Mouse (Mus musculus) thymus, adult 2 months (tissue): ENCODE results near the gene Hltf. TPM values are rescaled to one million over a fixed set of nuclear protein-coding genes. Genes with fewer than 3 reads are reported as not detected.
A peak's percentile ranks its signal among the peaks of the same experiment; 100 is the strongest.

Source experiments
- DNase-seq: peaks from one replicate; pipeline ENCODE4 v3.0.0; 2021
- H3K27ac ChIP-seq: fragments of 200-500 bp; 2 replicates; pipeline ENCODE4 v1.5.1; 2012; ENCODE audit warnings: low read length, control low read depth; ENCODE audit not compliant: control insufficient read depth, insufficient read depth
- H3K27me3 ChIP-seq: fragments of 200-500 bp; 2 replicates; pipeline ENCODE4 v1.6.1; 2012; ENCODE audit warnings: mild to moderate bottlenecking, low read length, moderate library complexity, mixed read lengths; ENCODE audit not compliant: control insufficient read depth, insufficient read depth
- H3K36me3 ChIP-seq: fragments of 200-500 bp; 2 replicates; pipeline ENCODE4 v1.6.1; 2012; ENCODE audit warnings: mild to moderate bottlenecking, low read length, moderate library complexity; ENCODE audit not compliant: control insufficient read depth, insufficient read depth
- H3K4me1 ChIP-seq: fragments of 200-500 bp; replicated peaks from 2 replicates; pipeline ENCODE4 v1.6.1; 2012; ENCODE audit warnings: low read length; ENCODE audit not compliant: control insufficient read depth, insufficient read depth
- H3K4me3 ChIP-seq: fragments of 200-500 bp; 2 replicates; pipeline ENCODE4 v1.5.1; 2012; ENCODE audit warnings: mild to moderate bottlenecking, low read length, control low read depth, moderate library complexity; ENCODE audit not compliant: control insufficient read depth, insufficient read depth
- CTCF ChIP-seq: fragments of 200-500 bp; IDR thresholded peaks from 2 replicates; pipeline ENCODE4 v1.5.1; 2012; ENCODE audit warnings: mild to moderate bottlenecking, control low read depth, low read length, moderate library complexity, borderline replicate concordance; ENCODE audit not compliant: control insufficient read depth, poor library complexity, insufficient read depth; ENCODE audit errors: extremely low read depth
- POLR2A ChIP-seq: fragments of 200-500 bp; IDR thresholded peaks from 2 replicates; pipeline ENCODE4 v1.6.1; 2012; ENCODE audit warnings: mild to moderate bottlenecking, low read length, control low read depth, moderate library complexity; ENCODE audit not compliant: control insufficient read depth, poor library complexity, insufficient read depth; ENCODE audit errors: extremely low read depth
- WGBS: fragments of 180-500 bp; shearing (Covaris S2); methylation state at CpG from one replicate; pipeline ENCODE4 v1.1.7; 2018; 5-methylcytosine and 5-hydroxymethylcytosine counted together
- polyA plus RNA-seq: library from polyadenylated mRNA; depleted of rRNA; stranded (reverse); fragments of >200 nt; gene quantifications from 2 replicates; pipeline ENCODE4 v1.2.3, GENCODE M21; 2012; rRNA removed

Gene Hltf
- polyA plus RNA-seq, 1 experiment = 8.2 TPM

DNA sequence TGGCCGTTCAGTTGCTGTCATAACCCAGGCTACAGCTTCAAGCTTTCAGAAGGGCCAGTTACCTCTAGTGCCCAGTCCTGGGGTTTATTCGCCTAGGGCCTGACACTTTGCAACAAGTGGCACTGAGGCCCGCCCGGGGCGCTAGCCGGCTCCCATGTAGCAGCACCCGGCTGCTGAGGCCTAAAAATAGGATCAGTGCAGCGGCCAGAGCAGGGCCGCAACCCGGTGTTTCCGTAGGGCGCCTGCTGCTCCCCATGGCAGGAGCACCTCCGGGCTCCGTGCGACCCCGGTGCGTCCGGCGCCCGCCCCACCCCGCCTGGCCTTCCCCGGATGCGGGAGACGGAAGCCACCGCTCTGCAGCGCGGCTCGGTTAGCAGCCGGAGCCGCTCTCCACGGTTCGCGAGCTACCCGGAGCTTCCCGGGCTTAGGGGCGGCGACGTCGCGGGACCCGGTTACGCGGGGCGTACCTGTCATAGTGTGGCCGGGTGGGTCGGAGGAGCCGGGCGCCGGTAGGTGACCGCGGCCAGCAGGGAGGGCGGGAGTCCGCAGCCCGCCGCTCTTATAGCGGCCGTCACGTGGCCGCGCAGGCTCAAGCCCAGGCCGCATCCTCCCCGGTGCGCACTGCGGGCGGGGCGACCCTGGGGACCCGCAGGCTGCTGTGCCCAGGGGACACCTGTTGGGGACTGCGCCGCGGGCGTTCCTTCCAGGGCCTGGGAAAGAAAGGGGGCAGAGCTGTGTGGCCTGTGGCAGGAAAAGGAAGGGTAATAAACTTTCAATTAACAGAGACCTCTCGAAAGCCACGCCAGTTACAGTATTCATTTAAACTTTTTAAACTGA, 97.1 kb downstream of the Hltf start, which contains the start of gene Gyg:
TSS of gene Gyg (minus strand) at position 787 of the 837 bp plus-strand sequence.
- peak; percentile 31; the same call in 1 of the 2 replicates for TF ChIP-seq POLR2A
- peak; percentile 52; the same call in 1 of the 2 replicates for TF ChIP-seq CTCF
- peak within 1 kb of the TSS; percentile 40 for H3K27ac ChIP-seq
- H3K4me3 ChIP-seq = peak within 1 kb of the TSS; percentile 82
- H3K27me3 ChIP-seq = no peaks in the 10 kb centered on the region
- H3K4me1 ChIP-seq = 0 out of 2 replicates have a peak, but pooled peaks cover 2% of the 10 kb centered on the region
- no peaks in the 10 kb centered on the region; the same call in none of the 2 replicates for H3K36me3 ChIP-seq
- peak; percentile 79 for DNase-seq
- WGBS = under 1% methylated on average over 73 of the region's 73 CpGs

DNA sequence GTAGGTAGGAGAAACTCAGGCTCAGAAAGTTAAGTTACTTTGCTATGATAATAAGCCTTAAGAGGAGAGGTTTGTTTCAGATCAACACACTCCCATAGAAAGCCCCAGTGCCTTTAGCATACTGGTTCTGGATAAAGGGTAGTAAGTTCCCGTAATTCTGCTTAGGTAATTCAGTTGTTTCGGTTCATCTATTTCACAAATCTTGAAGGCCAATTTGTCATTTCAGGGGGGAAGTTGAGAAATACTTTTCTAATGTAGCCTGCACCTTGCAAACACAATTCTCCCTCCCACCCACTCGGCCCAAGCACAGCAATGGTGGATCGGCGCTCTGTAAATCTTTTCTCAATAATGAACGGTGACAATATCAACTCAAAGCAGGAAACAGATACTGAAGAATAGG, 97.9 kb downstream of the Hltf start:
- DNase-seq = no peak
- H3K4me1 ChIP-seq = 0 out of 2 replicates have a peak, but pooled peaks cover 2% of the 10 kb centered on the region
- no peak overlapping the region for H3K4me3 ChIP-seq
- no peaks in the 10 kb centered on the region; the same call in 1 of the 2 replicates for H3K36me3 ChIP-seq
- no peak for TF ChIP-seq CTCF
- no peak for TF ChIP-seq POLR2A
- 42% methylated on average over 6 of the region's 6 CpGs for WGBS
- H3K27me3 ChIP-seq = no peaks in the 10 kb centered on the region
- no peak overlapping the region for H3K27ac ChIP-seq

DNA sequence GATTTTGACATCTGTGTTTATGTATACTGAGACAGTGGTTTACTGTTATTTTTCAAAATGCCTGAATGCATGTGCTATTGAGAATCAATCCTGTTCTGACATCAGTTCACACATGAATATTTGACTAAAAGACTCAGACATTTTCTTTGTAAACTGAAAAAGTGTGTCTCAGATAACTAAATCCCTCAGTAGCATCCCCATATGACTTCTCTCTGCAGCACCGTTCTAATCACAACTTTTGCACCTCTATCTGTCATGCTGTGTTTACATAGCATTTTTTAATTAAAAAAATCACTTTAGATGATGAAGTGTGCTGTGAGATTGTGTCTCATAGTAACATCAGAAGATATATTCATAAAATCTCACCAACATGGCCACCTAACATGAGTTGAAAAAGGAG, 109.9 kb downstream of the Hltf start:
- H3K36me3 ChIP-seq = no peaks in the 10 kb centered on the region
- 98% methylated on average over 1 of the region's 1 CpGs for WGBS
- no peak for DNase-seq

More for the DNA sequence above, 109.9 kb downstream of the Hltf start:
- no peak overlapping the region for H3K4me3 ChIP-seq
- H3K27ac ChIP-seq = no peak overlapping the region
- TF ChIP-seq POLR2A (no peak), CTCF (no peak)
- H3K4me1 ChIP-seq = no peaks in the 10 kb centered on the region
- H3K27me3 ChIP-seq = no peaks in the 10 kb centered on the region

Other genes starting within 250 kb of the Hltf start
- 3.4 and 3.9 TPM in 2 replicates for gene Cp, start 100.8 kb upstream of the Hltf start, polyA plus RNA-seq
- 41.6 and 48.4 TPM in 2 replicates for gene Hps3, start 22.5 kb upstream of the Hltf start, polyA plus RNA-seq
- gene Gyg, start 97.5 kb downstream of the Hltf start, polyA plus RNA-seq = 21.6 and 24.6 TPM in 2 replicates
- 1.9 and 2.3 TPM in 2 replicates for gene Cpa3, start 184.4 kb downstream of the Hltf start, polyA plus RNA-seq
- gene Cpb1, start 217.9 kb downstream of the Hltf start, polyA plus RNA-seq = not detected in 2 replicates